Mouse (Mus musculus): ENCODE data around the gene B4galt3.

DNA sequence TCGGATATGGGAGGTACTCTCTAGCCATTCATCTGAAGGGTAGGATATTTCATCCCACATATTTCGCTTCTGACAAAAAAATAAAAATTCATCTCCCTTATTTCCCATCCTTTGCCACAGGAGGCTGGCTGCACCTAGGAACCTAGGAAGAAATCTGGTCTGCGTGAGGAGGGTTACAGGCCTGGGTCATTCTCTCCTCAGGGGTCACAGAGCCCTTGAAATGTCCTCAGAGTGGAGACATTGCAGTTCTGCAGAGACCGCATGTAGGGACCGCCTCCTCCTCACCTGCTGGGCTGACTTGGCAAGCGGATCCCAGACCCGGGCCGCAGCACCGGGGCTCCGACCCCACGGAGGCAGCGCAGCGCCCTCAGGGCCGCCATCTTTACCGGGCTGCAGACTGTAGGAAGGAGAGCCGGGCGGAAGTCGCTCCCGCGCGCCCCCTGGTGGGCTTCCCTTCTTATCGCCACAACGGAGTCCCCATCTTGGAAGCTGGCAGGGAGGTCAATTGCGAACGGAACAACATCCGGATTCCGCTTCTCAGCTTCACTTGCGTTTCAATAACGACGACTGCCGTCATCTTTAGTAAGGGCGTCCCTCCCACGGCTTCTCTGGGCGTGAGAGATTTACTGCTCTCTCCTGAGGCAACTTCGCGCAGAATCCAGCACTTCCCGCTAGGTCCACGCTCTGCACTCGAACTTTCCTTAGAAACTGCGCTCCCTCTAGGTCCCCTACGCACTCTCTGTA lies 23.2 kb upstream of the B4galt3 start:
- TF ChIP-seq POLR2A (IDR thresholded peaks at IDR 0.05; ENCODE audit: control insufficient read depth in 1 of 2, insufficient read depth in 1 of 2, low read depth in 1 of 2, low read length in 2 of 2, poor library complexity in 1 of 2) = peak; percentile 93 to 99
- TF ChIP-seq USF1 (IDR thresholded peaks at IDR 0.05; ENCODE audit: low read depth, low read length) = no peak
